Mouse (Mus musculus) liver, embryonic 14.5 days (tissue): Measurements from ENCODE around the gene Snx1. TPM values are rescaled to one million over a fixed set of nuclear protein-coding genes. Genes with fewer than 3 reads are reported as not detected.

Experiments used
- ATAC-seq: fragments of 200-750 bp; cut with Nextera tagmentation; 2 replicates; pipeline ENCODE4 v1.8.0; 2017; ENCODE audit warnings: moderate number of reproducible peaks, mild to moderate bottlenecking, moderate library complexity; ENCODE audit not compliant: insufficient read depth
- DNase-seq, 3 experiments: peaks; one replicate each; pipeline ENCODE4 v3.0.0-alpha.2; 2012 to 2013; ENCODE audit warnings: low read depth in 3 of 3, low spot score in 3 of 3
- H3K27ac ChIP-seq: fragments of 300-500 bp; sonication (generic); 2 replicates; pipeline ENCODE4 v1.5.1; 2014; ENCODE audit warnings: moderate library complexity, mild to moderate bottlenecking, control low read depth, inconsistent platforms
- H3K27me3 ChIP-seq: fragments of 300-500 bp; sonication (generic); 2 replicates; pipeline ENCODE4 v1.6.1; 2014; ENCODE audit warnings: mild to moderate bottlenecking, low read length, moderate library complexity; ENCODE audit not compliant: control insufficient read depth, insufficient read depth
- H3K36me3 ChIP-seq: fragments of 300-500 bp; sonication (generic); replicated peaks from 2 replicates; pipeline ENCODE4 v1.6.1; 2014; ENCODE audit warnings: low read depth; ENCODE audit not compliant: control insufficient read depth, insufficient read depth
- H3K4me1 ChIP-seq, 2 experiments: fragments of 200-500 bp in 1 of 2; fragments of 300-500 bp in 1 of 2; sonication (generic) in 1 of 2; replicated peaks; 2 replicates each; pipeline ENCODE4 v1.6.1; 2012 to 2014; ENCODE audit warnings: antibody characterized with exemption in 1 of 2, inconsistent platforms in 1 of 2, low read length in 1 of 2; ENCODE audit not compliant: control insufficient read depth in 2 of 2, insufficient read depth in 2 of 2
- H3K4me2 ChIP-seq: fragments of 300-500 bp; sonication (generic); 2 replicates; pipeline ENCODE4 v1.6.1; 2014; ENCODE audit warnings: low read depth, mild to moderate bottlenecking, control low read depth, moderate library complexity
- H3K4me3 ChIP-seq, 2 experiments: fragments of 200-500 bp in 1 of 2; fragments of 300-500 bp in 1 of 2; sonication (generic) in 1 of 2; 2 replicates each; pipeline ENCODE4 v1.5.1; 2012 to 2014; ENCODE audit warnings: low read depth in 2 of 2, low read length in 2 of 2, mild to moderate bottlenecking in 2 of 2, control low read depth in 1 of 2, inconsistent platforms in 1 of 2, moderate library complexity in 1 of 2; ENCODE audit not compliant: insufficient read depth in 1 of 2
- H3K9ac ChIP-seq: fragments of 300-500 bp; sonication (generic); replicated peaks from 2 replicates; pipeline ENCODE4 v1.6.1; 2014; ENCODE audit warnings: mild to moderate bottlenecking, control low read depth, moderate library complexity
- H3K9me3 ChIP-seq: fragments of 300-500 bp; sonication (generic); 2 replicates; pipeline ENCODE4 v1.6.1; 2016; ENCODE audit warnings: low read length, mixed read lengths; ENCODE audit not compliant: control insufficient read depth
- CTCF ChIP-seq: IDR thresholded peaks from 2 replicates; pipeline ENCODE4 v1.5.1; 2016; ENCODE audit warnings: antibody characterized with exemption, low read depth, control low read depth
- EP300 ChIP-seq: IDR thresholded peaks from 2 replicates; pipeline ENCODE4 v1.6.1; 2016; ENCODE audit warnings: antibody characterized with exemption, low read depth
- WGBS: fragments of 180-500 bp; shearing (Covaris S2); extraction: QIAGEN DNeasy Blood & Tissue Kit; methylation state at CpG from one replicate; pipeline ENCODE4 v1.1.7; 2014; ENCODE audit not compliant: insufficient replicate concordance; 5-methylcytosine and 5-hydroxymethylcytosine counted together
- polyA plus RNA-seq, 2 experiments: library from polyadenylated mRNA; depleted of rRNA in 1 of 2; stranded (reverse) in 1 of 2; unstranded in 1 of 2; fragments of >200 nt; fragmentation: Nextera tagmentation in 1 of 2; extraction: Ambion mirVana in 1 of 2; gene quantifications; 2 replicates each; pipeline versions ENCODE4 v1.2.1 to v1.2.3; 2012 to 2014

Gene Snx1
- polyA plus RNA-seq, 2 experiments: 47.7 to 66.0 TPM

- Histone ChIP-seq H3K9me3 (no peaks in the 10 kb centered on the region), H3K27me3 (no peaks in the 10 kb centered on the region), H3K4me3 (peak overlapping the region; percentile 89 to 90), H3K4me1 (peaks cover 11 to 14% of the 10 kb centered on the region in 2 experiments), H3K36me3 (peaks cover 36% of the 10 kb centered on the region), H3K27ac (peak overlapping the region; percentile 26), H3K9ac (peak overlapping the region; percentile 73), H3K4me2 (peak overlapping the region; percentile 83)
- ATAC-seq (no peak), DNase-seq (no peak)
- TF ChIP-seq EP300 (no peak), CTCF (no peak)
- WGBS: 18% methylated on average over 4 of the region's 4 CpGs
Observed at GRCm38 (mm10) chr9:66060986-66061385, 65.4 kb downstream of the Snx1 start.

GRCm38 (mm10) chr9:66060308-66060647, 66.1 kb downstream of the Snx1 start:
- TF ChIP-seq EP300 (no peak), CTCF (no peak)
- WGBS: under 1% methylated on average over 20 of the region's 20 CpGs
- H3K9me3 ChIP-seq: no peaks in the 10 kb centered on the region

GRCm38 (mm10) chr9:66059583-66060307, 66.6 kb downstream of the Snx1 start, which contains the start of gene Ppib:
Gene Ppib (plus strand): TSS chr9:66060222.
- Histone ChIP-seq H3K9me3 (no peaks in the 10 kb centered on the region), H3K9ac (peak within 1 kb of the TSS; percentile 73), H3K4me1 (peaks cover 11 to 14% of the 10 kb centered on the region in 2 experiments), H3K4me3 (peak within 1 kb of the TSS; percentile 89 to 90), H3K36me3 (peaks cover 25% of the 10 kb centered on the region), H3K27ac (peak within 1 kb of the TSS; percentile 67), H3K4me2 (peak within 1 kb of the TSS; percentile 83), H3K27me3 (no peaks in the 10 kb centered on the region)
- TF ChIP-seq CTCF: peak; percentile 39; the same call in 1 of the 2 replicates
- no peak for TF ChIP-seq EP300
- DNase-seq (peak; percentile 94 to 95 (median 94)), ATAC-seq (peak; percentile 96)
- WGBS: under 1% methylated on average over 51 of the region's 51 CpGs

More at GRCm38 (mm10) chr9:66060308-66060647, 66.1 kb downstream of the Snx1 start:
- Histone ChIP-seq H3K36me3 (peaks cover 29% of the 10 kb centered on the region), H3K4me2 (peak overlapping the region; percentile 83), H3K27ac (peak overlapping the region; percentile 26), H3K4me1 (peaks cover 11 to 14% of the 10 kb centered on the region in 2 experiments), H3K4me3 (peak overlapping the region; percentile 89 to 90), H3K27me3 (no peaks in the 10 kb centered on the region), H3K9ac (peak overlapping the region; percentile 73)
- ATAC-seq: peak; percentile 55
- DNase-seq: no peak

- peak; percentile 23; the same call in 1 of the 2 replicates for TF ChIP-seq CTCF
- TF ChIP-seq EP300: no peak
- Histone ChIP-seq H3K4me1 (no peaks in the 10 kb centered on the region), H3K36me3 (no peaks in the 10 kb centered on the region), H3K9ac (no peak overlapping the region), H3K4me3 (no peak overlapping the region), H3K27me3 (no peaks in the 10 kb centered on the region), H3K27ac (no peak overlapping the region), H3K9me3 (peaks cover 2% of the 10 kb centered on the region), H3K4me2 (no peak overlapping the region)
- no peak for DNase-seq
- ATAC-seq: no peak
- 56% methylated on average over 1 of the region's 1 CpGs for WGBS
Observed at GRCm38 (mm10) chr9:66053620-66054019, 72.8 kb downstream of the Snx1 start.

- H3K36me3 ChIP-seq: no peaks in the 10 kb centered on the region
- H3K27ac ChIP-seq: no peak overlapping the region
- no peaks in the 10 kb centered on the region for H3K4me1 ChIP-seq
- H3K4me3 ChIP-seq: no peak overlapping the region
- H3K9me3 ChIP-seq: peaks cover 2% of the 10 kb centered on the region
- ATAC-seq (no peak), DNase-seq (no peak)
- TF ChIP-seq EP300 (no peak), CTCF (no peak)
- no peak overlapping the region for H3K9ac ChIP-seq
- H3K27me3 ChIP-seq: no peaks in the 10 kb centered on the region
- 77% methylated on average over 1 of the region's 1 CpGs for WGBS
- H3K4me2 ChIP-seq: no peak overlapping the region
Observed at GRCm38 (mm10) chr9:66052731-66053130, 73.7 kb downstream of the Snx1 start.
